In the genomic region with DNA sequence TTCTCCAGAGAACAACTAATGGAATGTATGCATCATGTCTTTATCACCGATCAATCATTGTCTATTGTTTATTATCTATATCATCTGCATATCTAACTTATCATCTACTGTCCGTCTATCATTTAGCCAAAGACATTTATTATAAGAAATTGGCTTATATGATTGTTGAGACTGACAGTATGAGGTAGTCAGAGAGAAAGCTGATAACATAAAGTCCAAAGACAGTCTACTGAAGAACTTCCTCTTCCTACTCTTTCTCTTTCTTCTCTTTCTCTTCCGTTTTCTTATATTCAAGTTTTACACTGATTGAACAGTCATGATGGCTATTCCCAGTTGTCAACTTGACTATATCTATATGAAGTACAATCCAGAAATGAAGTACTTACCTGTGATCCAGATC, we compare ENCODE assay signal across 16 mouse cellular contexts.
"Had no signal": no experiment of that assay in that cellular context is flagged by ENCODE, and none has a peak within 500 bp of the region (broad histone marks: within the 10 kb centered on the region; RNA-seq: fewer than 3 reads in every experiment).

No protein-coding gene starts in this region.

- H3K9me3 ChIP-seq: neural tube, embryonic 15.5 days; stomach, embryonic 15.5 days had no signal

- H3K27ac ChIP-seq: neural tube, embryonic 13.5 days; neural tube, embryonic 15.5 days; stomach, embryonic 15.5 days; stomach, postnatal 0 days had no signal

- DNase-seq: retina, postnatal 1 day; right cerebral cortex, adult 18-20 months; right cerebral cortex, postnatal 14 days; right cerebral cortex, postnatal 25 days; right cerebral cortex, postnatal 4 days; spleen, adult 18-20 months; thymus, adult 18-20 months; thymus, adult 2 months; thymus, postnatal 14 days; thymus, postnatal 25 days; thymus, postnatal 36 days; thymus, postnatal 4 days had no signal

- H3K9ac ChIP-seq: neural tube, embryonic 13.5 days; neural tube, embryonic 15.5 days; stomach, embryonic 15.5 days had no signal

- H3K4me1 ChIP-seq: neural tube, embryonic 13.5 days; neural tube, embryonic 15.5 days; stomach, embryonic 15.5 days had no signal

- H3K4me3 ChIP-seq: neural tube, embryonic 13.5 days; neural tube, embryonic 15.5 days; stomach, embryonic 15.5 days had no signal

- H3K27me3 ChIP-seq: neural tube, embryonic 13.5 days; neural tube, embryonic 15.5 days; stomach, embryonic 15.5 days had no signal

- H3K36me3 ChIP-seq: neural tube, embryonic 13.5 days; neural tube, embryonic 15.5 days; stomach, embryonic 15.5 days had no signal
